Mouse (Mus musculus): Measurements from ENCODE around the gene Asic2. TPM values are rescaled to one million over a fixed set of nuclear protein-coding genes. Genes with fewer than 3 reads are reported as not detected.

Gene Asic2
- polyA plus RNA-seq, 1 experiment from 2014 or later: 16.2 TPM

DNA sequence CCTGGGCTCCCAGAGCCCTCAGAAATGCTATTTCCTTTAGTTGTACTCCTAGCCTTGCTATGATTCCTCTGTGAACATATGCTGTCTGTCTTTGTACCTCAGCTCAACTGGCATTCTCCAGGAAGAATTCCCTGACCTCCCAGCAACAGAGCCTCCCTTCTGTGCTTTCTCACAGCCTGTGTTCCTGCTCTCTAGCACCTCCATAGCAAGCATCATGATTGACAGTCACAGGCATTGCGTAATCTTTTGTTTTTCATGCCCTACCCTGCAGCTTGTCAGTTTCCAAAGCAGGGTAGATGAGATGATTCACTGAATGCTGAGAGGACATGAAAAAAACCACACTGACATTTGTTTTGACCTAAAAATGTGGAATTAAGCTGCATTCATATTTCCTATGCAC, 445.3 kb downstream of the Asic2 start:
- Histone ChIP-seq H3K4me1 (ENCODE audit: control insufficient read depth, insufficient read depth, low read length) (peaks cover 11% of the 10 kb centered on the region), H3K27me3 (ENCODE audit: control insufficient read depth, insufficient read depth, low read depth, low read length) (no peaks in the 10 kb centered on the region), H3K36me3 (ENCODE audit: control insufficient read depth, insufficient read depth, low read length) (no peaks in the 10 kb centered on the region), H3K4me2 (ENCODE audit: low read length) (no peak overlapping the region), H3K27ac (ENCODE audit: low read length) (no peak overlapping the region), H3K4me3 (ENCODE audit: low read depth, low read length) (no peak overlapping the region), H3K9me3 (replicated peaks; ENCODE audit: control insufficient read depth, low read length, poor library complexity, severe bottlenecking) (no peaks in the 10 kb centered on the region), H3K9ac (ENCODE audit: low read depth, low read length) (no peak overlapping the region)
- no peak for ATAC-seq
- 53% methylated on average over 1 of the region's 1 CpGs for WGBS

DNA sequence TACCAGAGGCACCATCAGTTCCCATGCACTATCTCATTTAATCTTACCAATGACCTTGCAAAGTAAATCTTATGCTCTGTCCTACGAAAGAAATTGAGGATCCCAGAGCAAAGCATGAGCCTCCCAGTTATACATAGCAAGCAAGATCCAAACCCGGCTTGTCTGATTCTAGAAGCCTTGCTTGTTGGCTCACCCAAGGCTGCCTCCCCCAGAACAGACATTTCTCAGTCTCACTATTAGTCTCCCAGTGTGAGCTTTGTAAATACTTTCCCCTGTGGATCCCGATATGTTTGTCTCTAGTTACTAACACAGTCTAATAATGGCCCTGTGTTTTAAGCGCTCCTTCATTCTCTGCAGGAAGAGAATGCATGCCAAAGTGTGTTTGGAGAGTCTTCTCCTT, 446.4 kb downstream of the Asic2 start:
- Histone ChIP-seq H3K27me3 (ENCODE audit: control insufficient read depth, insufficient read depth, low read depth, low read length) (no peaks in the 10 kb centered on the region), H3K4me2 (ENCODE audit: low read length) (no peak overlapping the region), H3K4me1 (ENCODE audit: control insufficient read depth, insufficient read depth, low read length) (peaks cover 11% of the 10 kb centered on the region), H3K9ac (ENCODE audit: low read depth, low read length) (no peak overlapping the region), H3K36me3 (ENCODE audit: control insufficient read depth, insufficient read depth, low read length) (no peaks in the 10 kb centered on the region), H3K27ac (ENCODE audit: low read length) (no peak overlapping the region), H3K9me3 (replicated peaks; ENCODE audit: control insufficient read depth, low read length, poor library complexity, severe bottlenecking) (no peaks in the 10 kb centered on the region), H3K4me3 (ENCODE audit: low read depth, low read length) (no peak overlapping the region)
- no peak for ATAC-seq
- 86% methylated on average over 4 of the region's 4 CpGs for WGBS

DNA sequence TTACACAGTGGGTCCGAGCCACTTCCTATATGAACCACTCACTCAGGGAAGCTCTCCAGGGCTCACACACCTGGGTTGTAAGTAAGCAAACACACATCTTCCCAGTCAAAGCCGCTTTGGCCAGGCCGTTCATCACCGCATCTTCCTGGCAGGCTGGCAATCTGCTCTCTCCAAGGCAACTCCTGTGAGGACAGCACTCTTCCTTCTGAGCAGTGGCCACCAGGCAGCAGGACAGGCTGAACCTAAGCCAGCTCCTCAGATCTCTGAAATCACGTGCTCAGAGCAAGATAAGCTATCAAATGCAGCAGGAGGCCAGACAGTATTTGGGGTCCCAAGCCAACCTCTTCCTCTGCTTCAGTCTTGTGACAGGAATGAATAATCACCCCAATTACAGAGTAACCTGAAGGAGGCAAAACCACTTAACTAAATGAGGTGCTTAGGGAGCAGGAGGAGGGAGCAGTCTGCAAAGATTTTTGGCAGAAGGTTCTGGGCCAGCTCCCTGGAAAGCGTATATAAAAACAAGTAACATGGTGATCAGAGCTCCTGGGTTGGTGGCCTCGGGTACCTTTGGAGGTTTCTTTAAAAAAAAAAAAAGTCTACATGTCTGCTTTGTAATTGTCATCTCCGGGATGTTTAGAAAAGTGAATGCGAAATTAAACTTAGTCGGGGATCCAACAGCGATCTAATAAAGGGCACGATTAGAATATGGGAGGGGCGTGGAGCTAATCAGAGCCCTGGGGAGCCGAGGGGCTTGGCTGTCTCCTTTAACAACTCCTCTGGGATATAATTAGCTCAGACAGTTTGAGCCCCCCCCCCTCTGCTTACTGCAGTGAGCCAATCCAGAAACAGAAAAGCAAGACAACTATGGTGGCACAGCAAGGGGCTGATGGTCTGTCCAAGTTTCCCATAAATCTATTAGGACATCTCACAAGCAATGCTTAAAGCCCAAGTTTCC, 450.0 kb downstream of the Asic2 start:
- Histone ChIP-seq H3K4me2 (ENCODE audit: low read length) (no peak overlapping the region), H3K36me3 (ENCODE audit: control insufficient read depth, insufficient read depth, low read length) (no peaks in the 10 kb centered on the region), H3K27ac (ENCODE audit: low read length) (no peak overlapping the region), H3K9me3 (replicated peaks; ENCODE audit: control insufficient read depth, low read length, poor library complexity, severe bottlenecking) (no peaks in the 10 kb centered on the region), H3K4me1 (ENCODE audit: control insufficient read depth, insufficient read depth, low read length) (peaks cover 11% of the 10 kb centered on the region), H3K27me3 (ENCODE audit: control insufficient read depth, insufficient read depth, low read depth, low read length) (no peaks in the 10 kb centered on the region), H3K4me3 (ENCODE audit: low read depth, low read length) (no peak overlapping the region), H3K9ac (ENCODE audit: low read depth, low read length) (no peak overlapping the region)
- no peak for ATAC-seq
- WGBS: 34% methylated on average over 14 of the region's 14 CpGs

DNA sequence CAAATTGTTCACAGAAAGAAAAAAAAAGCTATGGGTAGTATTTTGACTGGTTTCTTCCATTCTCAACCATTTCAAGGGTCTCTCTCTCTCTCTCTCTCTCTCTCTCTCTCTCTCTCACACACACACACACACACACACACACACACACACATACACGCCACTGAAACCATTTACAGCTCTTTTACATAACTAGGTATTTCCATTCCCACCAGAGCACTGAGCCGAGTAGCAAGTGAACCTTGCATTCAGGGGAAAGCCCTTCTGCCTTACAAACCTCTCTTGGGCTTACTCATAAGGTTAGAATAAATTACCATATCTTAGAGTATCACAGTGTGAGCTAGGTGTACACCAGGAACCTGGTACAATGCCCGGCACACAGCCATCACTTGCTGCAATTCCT, 452.5 kb downstream of the Asic2 start:
- no peaks in the 10 kb centered on the region for H3K27me3 ChIP-seq (ENCODE audit: control insufficient read depth, insufficient read depth, low read depth, low read length)
- H3K9me3 ChIP-seq (replicated peaks; ENCODE audit: control insufficient read depth, low read length, poor library complexity, severe bottlenecking): no peaks in the 10 kb centered on the region
- H3K36me3 ChIP-seq (ENCODE audit: control insufficient read depth, insufficient read depth, low read length): no peaks in the 10 kb centered on the region
- H3K9ac ChIP-seq (ENCODE audit: low read depth, low read length): no peak overlapping the region
- ATAC-seq: no peak
- no peak overlapping the region for H3K4me3 ChIP-seq (ENCODE audit: low read depth, low read length)
- 67% methylated on average over 3 of the region's 3 CpGs for WGBS
- H3K4me1 ChIP-seq (ENCODE audit: control insufficient read depth, insufficient read depth, low read length): peaks cover 9% of the 10 kb centered on the region
- H3K4me2 ChIP-seq (ENCODE audit: low read length): no peak overlapping the region
- no peak overlapping the region for H3K27ac ChIP-seq (ENCODE audit: low read length)

DNA sequence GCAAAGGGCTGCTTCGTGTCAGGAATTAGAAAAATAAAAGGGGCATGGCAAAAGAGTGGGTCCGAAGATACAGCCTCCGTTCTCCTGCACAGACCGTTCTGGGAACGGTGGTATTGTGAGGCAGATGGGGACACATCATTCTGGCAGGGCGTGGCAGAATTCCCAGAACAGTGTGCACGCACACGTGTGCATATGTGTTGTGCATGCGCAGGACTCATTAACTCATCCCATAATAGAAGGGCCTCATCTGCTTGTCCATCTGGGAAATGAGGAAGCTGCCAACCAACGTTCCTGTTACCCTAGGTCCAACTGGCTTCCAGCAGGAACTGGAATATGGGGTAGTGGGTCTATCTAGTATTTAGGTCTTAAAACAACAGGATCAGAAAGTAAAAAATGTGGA, 455.8 kb downstream of the Asic2 start:
- 81% methylated on average over 10 of the region's 10 CpGs for WGBS
- Histone ChIP-seq H3K36me3 (ENCODE audit: control insufficient read depth, insufficient read depth, low read length) (no peaks in the 10 kb centered on the region), H3K27ac (ENCODE audit: low read length) (no peak overlapping the region), H3K9ac (ENCODE audit: low read depth, low read length) (no peak overlapping the region), H3K4me2 (ENCODE audit: low read length) (no peak overlapping the region), H3K4me3 (ENCODE audit: low read depth, low read length) (no peak overlapping the region), H3K27me3 (ENCODE audit: control insufficient read depth, insufficient read depth, low read depth, low read length) (no peaks in the 10 kb centered on the region), H3K9me3 (replicated peaks; ENCODE audit: control insufficient read depth, low read length, poor library complexity, severe bottlenecking) (no peaks in the 10 kb centered on the region), H3K4me1 (ENCODE audit: control insufficient read depth, insufficient read depth, low read length) (no peaks in the 10 kb centered on the region)
- no peak for ATAC-seq

DNA sequence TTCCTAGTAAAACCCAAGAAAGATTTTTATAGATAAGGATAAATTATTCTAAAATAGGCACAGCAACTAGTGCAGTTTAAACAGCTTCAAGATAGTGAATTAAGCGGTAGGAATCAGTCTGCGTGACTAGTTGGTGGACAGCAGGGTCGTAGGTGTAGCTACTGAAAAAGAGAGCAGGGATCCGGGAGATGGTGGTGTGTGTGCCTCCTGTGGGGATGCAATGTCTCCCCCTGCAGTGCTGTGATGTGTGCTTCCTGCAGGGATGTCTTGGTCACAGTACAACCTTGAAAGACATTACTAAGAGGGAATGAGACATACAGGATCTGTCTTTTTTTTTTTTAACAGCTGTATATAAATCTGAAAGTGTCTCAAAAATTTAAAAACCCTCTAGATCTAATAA, 456.9 kb downstream of the Asic2 start:
- Histone ChIP-seq H3K9ac (ENCODE audit: low read depth, low read length) (no peak overlapping the region), H3K4me3 (ENCODE audit: low read depth, low read length) (no peak overlapping the region), H3K9me3 (replicated peaks; ENCODE audit: control insufficient read depth, low read length, poor library complexity, severe bottlenecking) (no peaks in the 10 kb centered on the region), H3K27ac (ENCODE audit: low read length) (no peak overlapping the region), H3K4me2 (ENCODE audit: low read length) (no peak overlapping the region), H3K36me3 (ENCODE audit: control insufficient read depth, insufficient read depth, low read length) (no peaks in the 10 kb centered on the region), H3K4me1 (ENCODE audit: control insufficient read depth, insufficient read depth, low read length) (no peaks in the 10 kb centered on the region), H3K27me3 (ENCODE audit: control insufficient read depth, insufficient read depth, low read depth, low read length) (no peaks in the 10 kb centered on the region)
- ATAC-seq: no peak
- 60% methylated on average over 4 of the region's 4 CpGs for WGBS

DNA sequence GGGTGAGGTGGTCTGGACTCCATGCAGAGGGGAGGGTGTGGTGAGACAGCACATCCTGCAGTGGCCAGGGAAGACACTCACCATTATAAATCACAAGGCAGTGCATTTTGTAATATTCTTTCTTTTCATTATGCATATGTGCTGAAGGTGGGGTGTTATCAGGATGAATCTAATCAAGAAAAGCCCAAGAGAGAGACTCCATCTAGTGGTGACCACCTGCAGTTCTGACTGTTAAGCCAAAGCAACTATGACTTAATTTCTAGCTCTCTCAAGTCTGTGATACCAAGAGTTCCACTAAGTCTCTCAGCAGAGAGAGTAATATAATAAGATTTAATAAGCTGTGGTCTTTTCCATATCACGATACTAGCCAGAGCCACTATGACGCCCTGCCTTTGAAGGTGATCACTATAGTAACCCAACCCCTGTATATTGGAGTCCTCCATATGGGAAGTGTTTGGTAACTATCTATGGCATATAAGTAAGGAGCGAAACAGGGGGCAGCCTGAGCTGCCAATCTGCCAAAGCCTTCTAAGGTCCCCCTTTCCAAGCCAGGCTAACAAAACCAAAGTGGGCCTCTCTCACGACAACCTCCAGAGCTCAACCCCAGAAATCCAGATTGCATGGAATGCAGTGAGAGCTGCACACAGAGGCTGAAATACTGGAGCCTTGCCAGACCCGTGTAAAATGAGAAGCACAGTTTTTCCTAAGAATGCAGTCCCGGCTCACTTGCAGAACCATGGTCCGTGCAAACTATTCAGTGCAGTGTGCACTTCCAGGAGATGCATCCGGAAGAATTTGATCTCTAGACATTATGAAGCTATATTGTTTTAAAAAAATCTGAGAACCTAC, 459.6 kb downstream of the Asic2 start:
- no peak for ATAC-seq
- WGBS: 52% methylated on average over 8 of the region's 8 CpGs

DNA sequence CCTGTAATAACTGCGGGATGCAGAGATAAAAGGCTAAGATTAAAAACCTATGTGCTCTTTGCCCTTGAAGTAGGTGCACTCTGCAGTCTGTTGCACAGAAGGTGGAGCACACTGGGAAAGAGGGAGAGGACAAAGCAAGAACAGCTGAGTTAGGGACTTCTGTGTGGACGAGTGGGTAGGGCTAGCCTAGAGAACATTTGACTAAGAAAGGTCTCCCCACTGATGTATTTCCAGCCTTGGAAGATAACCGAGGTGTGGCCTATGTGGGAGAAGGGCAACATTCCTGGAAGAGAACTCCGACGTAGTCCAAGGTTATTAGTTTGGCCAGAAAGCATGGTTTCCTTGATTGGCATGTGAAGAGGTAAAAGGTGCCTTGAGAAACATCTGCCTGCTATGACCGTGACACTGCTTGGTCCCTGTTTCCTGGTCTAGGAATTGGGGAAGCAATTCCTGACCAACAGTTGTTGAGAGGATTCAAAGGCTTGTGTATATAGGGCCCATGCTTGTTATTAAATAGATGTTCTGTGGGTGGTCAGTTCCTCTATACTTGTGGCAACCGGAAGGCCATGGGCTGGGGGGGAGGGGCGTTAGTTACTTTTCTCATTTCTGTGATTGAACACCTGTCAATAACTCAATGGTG, 463.3 kb downstream of the Asic2 start:
- 80% methylated on average over 8 of the region's 8 CpGs for WGBS
- no peaks in the 10 kb centered on the region for H3K36me3 ChIP-seq (ENCODE audit: control insufficient read depth, insufficient read depth, low read length)
- ATAC-seq: no peak
- H3K4me2 ChIP-seq (ENCODE audit: low read length): no peak overlapping the region
- no peaks in the 10 kb centered on the region for H3K27me3 ChIP-seq (ENCODE audit: control insufficient read depth, insufficient read depth, low read depth, low read length)
- no peak overlapping the region for H3K9ac ChIP-seq (ENCODE audit: low read depth, low read length)
- no peaks in the 10 kb centered on the region for H3K9me3 ChIP-seq (replicated peaks; ENCODE audit: control insufficient read depth, low read length, poor library complexity, severe bottlenecking)
- peaks cover 9% of the 10 kb centered on the region; the same call in 1 of the 2 replicates for H3K4me1 ChIP-seq (ENCODE audit: control insufficient read depth, insufficient read depth, low read length)
- no peak overlapping the region for H3K27ac ChIP-seq (ENCODE audit: low read length)
- H3K4me3 ChIP-seq (ENCODE audit: low read depth, low read length): no peak overlapping the region

More for the DNA sequence above, 459.6 kb downstream of the Asic2 start:
- H3K4me3 ChIP-seq (ENCODE audit: low read depth, low read length): no peak overlapping the region
- no peaks in the 10 kb centered on the region for H3K4me1 ChIP-seq (ENCODE audit: control insufficient read depth, insufficient read depth, low read length)
- no peak overlapping the region for H3K4me2 ChIP-seq (ENCODE audit: low read length)
- no peaks in the 10 kb centered on the region for H3K9me3 ChIP-seq (replicated peaks; ENCODE audit: control insufficient read depth, low read length, poor library complexity, severe bottlenecking)
- H3K36me3 ChIP-seq (ENCODE audit: control insufficient read depth, insufficient read depth, low read length): no peaks in the 10 kb centered on the region
- H3K27ac ChIP-seq (ENCODE audit: low read length): no peak overlapping the region
- H3K27me3 ChIP-seq (ENCODE audit: control insufficient read depth, insufficient read depth, low read depth, low read length): no peaks in the 10 kb centered on the region
- H3K9ac ChIP-seq (ENCODE audit: low read depth, low read length): no peak overlapping the region
